44 mouse cellular contexts compared by ENCODE assay signal in the genomic region with DNA sequence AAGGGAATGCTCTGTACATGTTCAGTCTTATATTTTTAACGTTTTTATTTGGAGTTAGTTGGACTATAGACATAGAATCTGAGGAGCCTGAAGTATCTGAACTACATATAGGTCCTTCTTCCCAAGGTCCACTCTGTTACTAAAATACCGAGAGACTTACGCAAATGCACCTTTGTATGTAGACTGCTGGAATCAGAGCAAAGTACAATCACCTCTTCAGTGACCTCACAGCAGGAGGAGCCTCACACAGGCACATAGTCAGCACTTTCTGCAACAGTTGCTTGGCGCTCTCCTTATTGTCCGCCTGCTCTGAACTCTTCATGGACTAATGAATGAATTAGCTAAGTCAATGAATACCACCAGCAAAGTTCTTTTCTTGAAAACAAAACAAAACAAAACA. TPM values are rescaled to one million over a fixed set of nuclear protein-coding genes. Genes with fewer than 3 reads are reported as not detected.
"Had no signal": no experiment of that assay in that cellular context is flagged by ENCODE, and none has a peak within 500 bp of the region (broad histone marks: within the 10 kb centered on the region; RNA-seq: fewer than 3 reads in every experiment).

No protein-coding gene starts in this region.

- DNase-seq: heart, postnatal 10 days; heart, postnatal 14 days; heart, postnatal 36 days; heart, postnatal 4 days; kidney, adult 11 months; kidney, adult 18-20 months; kidney, adult 2 months; kidney, adult 8-10 months; kidney, adult 9 months; kidney, postnatal 10 days; kidney, postnatal 14 days; kidney, postnatal 25 days; kidney, postnatal 36 days; kidney, postnatal 4 days; layer of hippocampus, adult 9-11 months; layer of hippocampus, postnatal 36 days had no signal

- ATAC-seq: hindbrain, embryonic 16.5 days; hindbrain, postnatal 0 days; inflammation-experienced regulatory T-cells, adult 6 months; intestine, embryonic 15.5 days had no signal

- H3K4me1 ChIP-seq: heart, embryonic 15.5 days; intestine, embryonic 15.5 days had no signal

- H3K36me3 ChIP-seq: heart, embryonic 10.5 days; heart, embryonic 12.5 days; heart, embryonic 13.5 days; heart, embryonic 15.5 days; hindbrain, embryonic 10.5 days; hindbrain, embryonic 12.5 days; hindbrain, embryonic 13.5 days; hindbrain, embryonic 15.5 days; intestine, embryonic 15.5 days; kidney, embryonic 15.5 days had no signal

- H3K9me3 ChIP-seq: heart, embryonic 10.5 days; heart, embryonic 13.5 days; heart, embryonic 15.5 days; hindbrain, embryonic 10.5 days; hindbrain, embryonic 12.5 days; hindbrain, embryonic 13.5 days; hindbrain, embryonic 15.5 days; intestine, embryonic 15.5 days; kidney, embryonic 15.5 days had no signal

- H3K4me2 ChIP-seq: heart, embryonic 11.5 days; heart, embryonic 12.5 days; heart, embryonic 13.5 days; heart, embryonic 15.5 days; hindbrain, embryonic 12.5 days; hindbrain, embryonic 13.5 days; hindbrain, embryonic 14.5 days; hindbrain, embryonic 15.5 days; intestine, embryonic 15.5 days; kidney, embryonic 15.5 days had no signal

- H3K4me3 ChIP-seq: heart, embryonic 10.5 days; heart, embryonic 12.5 days; heart, embryonic 13.5 days; heart, embryonic 15.5 days; hindbrain, embryonic 10.5 days; hindbrain, embryonic 12.5 days; hindbrain, embryonic 13.5 days; hindbrain, embryonic 15.5 days; intestine, embryonic 15.5 days; kidney, embryonic 15.5 days; layer of hippocampus, adult 2 months had no signal

- H3K9ac ChIP-seq: heart, embryonic 12.5 days; heart, embryonic 13.5 days; heart, embryonic 15.5 days; hindbrain, embryonic 12.5 days; hindbrain, embryonic 13.5 days; hindbrain, embryonic 14.5 days; hindbrain, embryonic 15.5 days; intestine, embryonic 15.5 days; kidney, embryonic 15.5 days had no signal

- H3K27me3 ChIP-seq: heart, embryonic 12.5 days; heart, embryonic 13.5 days; heart, embryonic 15.5 days; hindbrain, embryonic 12.5 days; hindbrain, embryonic 13.5 days; hindbrain, embryonic 15.5 days; intestine, embryonic 15.5 days; kidney, embryonic 15.5 days had no signal

- H3K27ac ChIP-seq: heart, embryonic 10.5 days; heart, embryonic 13.5 days; heart, embryonic 15.5 days; hindbrain, embryonic 10.5 days; hindbrain, embryonic 12.5 days; hindbrain, embryonic 13.5 days; hindbrain, embryonic 14.5 days; hindbrain, embryonic 15.5 days; hindbrain, postnatal 0 days; intestine, embryonic 15.5 days; kidney, embryonic 15.5 days; kidney, postnatal 0 days; layer of hippocampus, adult 2 months had no signal

RNA-seq across cellular contexts. Expression of gene Il21, which starts 34.1 kb away (rescaled TPM):
- total RNA-seq: heart, adult 8-10 months; heart, postnatal 10 days; heart, postnatal 14 days; heart, postnatal 25 days; heart, postnatal 36 days; heart, postnatal 4 days; hematopoietic stem cell, adult 5-6 weeks; hindbrain, postnatal 0 days; layer of hippocampus, postnatal 36 days; left cerebral cortex, adult 18-20 months had no signal
- polyA plus RNA-seq: heart, embryonic 10.5 days; heart, embryonic 11.5 days; heart, embryonic 12.5 days; heart, embryonic 13.5 days; heart, embryonic 14.5 days; heart, embryonic 15.5 days; heart, embryonic 16.5 days; heart, postnatal 0 days; hindbrain, embryonic 10.5 days; hindbrain, embryonic 11.5 days; hindbrain, embryonic 12.5 days; hindbrain, embryonic 13.5 days; hindbrain, embryonic 14.5 days; hindbrain, embryonic 15.5 days; hindbrain, embryonic 16.5 days; hindbrain, postnatal 0 days; intestine, embryonic 14.5 days; intestine, embryonic 15.5 days; kidney, adult 2 months; kidney, embryonic 14.5 days; kidney, embryonic 15.5 days; kidney, embryonic 16.5 days; kidney, postnatal 0 days had no signal
